Mouse (Mus musculus): ENCODE results near the gene Tbc1d22b. TPM values are rescaled to one million over a fixed set of nuclear protein-coding genes. Genes with fewer than 3 reads are reported as not detected.

Gene Tbc1d22b
- polyA plus RNA-seq, 1 experiment from 2014 or later: 10.3 TPM

- Histone ChIP-seq H3K27ac (replicated peaks) (no peak overlapping the region), H3K9ac (no peak overlapping the region), H3K4me3 (no peak overlapping the region), H3K27me3 (replicated peaks) (no peaks in the 10 kb centered on the region), H3K4me1 (no peaks in the 10 kb centered on the region; the same call in 1 of the 2 replicates), H3K4me2 (no peak overlapping the region), H3K36me3 (peaks cover 99% of the 10 kb centered on the region), H3K9me3 (no peaks in the 10 kb centered on the region)
- no peak for ATAC-seq (ENCODE audit: extremely low read depth, insufficient number of reproducible peaks, low FRiP score, low TSS enrichment)
- WGBS: 92% methylated on average over 9 of the region's 9 CpGs
These were observed 77.7 kb downstream of the Tbc1d22b start for GRCm38 (mm10) chr17:29627285-29627684.

GRCm38 (mm10) chr17:29628946-29629345 is 79.4 kb downstream of the Tbc1d22b start:
- H3K9ac ChIP-seq: no peak overlapping the region
- peaks cover 99% of the 10 kb centered on the region for H3K36me3 ChIP-seq
- no peak overlapping the region for H3K4me2 ChIP-seq
- H3K4me3 ChIP-seq: no peak overlapping the region
- 76% methylated on average over 5 of the region's 5 CpGs for whole genome bisulfite sequencing
- ATAC-seq (ENCODE audit: extremely low read depth, insufficient number of reproducible peaks, low FRiP score, low TSS enrichment): no peak
- no peaks in the 10 kb centered on the region; the same call in 1 of the 2 replicates for H3K4me1 ChIP-seq
- no peak overlapping the region for H3K27ac ChIP-seq (replicated peaks)
- H3K27me3 ChIP-seq (replicated peaks): no peaks in the 10 kb centered on the region
- no peaks in the 10 kb centered on the region for H3K9me3 ChIP-seq

- no peak for ATAC-seq (ENCODE audit: extremely low read depth, insufficient number of reproducible peaks, low FRiP score, low TSS enrichment)
- H3K36me3 ChIP-seq: peaks cover 99% of the 10 kb centered on the region
- no peaks in the 10 kb centered on the region for H3K9me3 ChIP-seq
- no peaks in the 10 kb centered on the region for H3K27me3 ChIP-seq (replicated peaks)
- H3K4me2 ChIP-seq: no peak overlapping the region
- no peak overlapping the region for H3K9ac ChIP-seq
- H3K4me1 ChIP-seq: no peaks in the 10 kb centered on the region; the same call in 1 of the 2 replicates
- no peak overlapping the region for H3K27ac ChIP-seq (replicated peaks)
- no peak overlapping the region for H3K4me3 ChIP-seq
- 54% methylated on average over 5 of the region's 5 CpGs for WGBS
These were observed 80.0 kb downstream of the Tbc1d22b start for GRCm38 (mm10) chr17:29629620-29630019.

- WGBS: 86% methylated on average over 11 of the region's 11 CpGs
- Histone ChIP-seq H3K9me3 (no peaks in the 10 kb centered on the region), H3K27me3 (replicated peaks) (no peaks in the 10 kb centered on the region), H3K27ac (replicated peaks) (no peak overlapping the region), H3K4me2 (no peak overlapping the region), H3K4me3 (no peak overlapping the region), H3K4me1 (peaks cover 9% of the 10 kb centered on the region), H3K36me3 (peaks cover 99% of the 10 kb centered on the region), H3K9ac (no peak overlapping the region)
- no peak for ATAC-seq (ENCODE audit: extremely low read depth, insufficient number of reproducible peaks, low FRiP score, low TSS enrichment)
These were observed 82.7 kb downstream of the Tbc1d22b start for GRCm38 (mm10) chr17:29632312-29632711.

- H3K36me3 ChIP-seq: peaks cover 99% of the 10 kb centered on the region
- 82% methylated on average over 8 of the region's 8 CpGs for WGBS
- no peak overlapping the region for H3K4me2 ChIP-seq
- H3K4me1 ChIP-seq: peaks cover 20% of the 10 kb centered on the region
- no peaks in the 10 kb centered on the region for H3K9me3 ChIP-seq
- H3K27ac ChIP-seq (replicated peaks): no peak overlapping the region
- no peak overlapping the region for H3K9ac ChIP-seq
- no peaks in the 10 kb centered on the region for H3K27me3 ChIP-seq (replicated peaks)
- no peak overlapping the region for H3K4me3 ChIP-seq
- ATAC-seq (ENCODE audit: extremely low read depth, insufficient number of reproducible peaks, low FRiP score, low TSS enrichment): no peak
These were observed 85.9 kb downstream of the Tbc1d22b start for GRCm38 (mm10) chr17:29635492-29635891.

GRCm38 (mm10) chr17:29636118-29636517 is 86.5 kb downstream of the Tbc1d22b start:
- no peak for ATAC-seq (ENCODE audit: extremely low read depth, insufficient number of reproducible peaks, low FRiP score, low TSS enrichment)
- Histone ChIP-seq H3K4me3 (no peak overlapping the region), H3K36me3 (peaks cover 99% of the 10 kb centered on the region), H3K4me1 (peaks cover 25% of the 10 kb centered on the region), H3K4me2 (no peak overlapping the region), H3K9me3 (no peaks in the 10 kb centered on the region), H3K9ac (no peak overlapping the region), H3K27me3 (replicated peaks) (no peaks in the 10 kb centered on the region), H3K27ac (replicated peaks) (no peak overlapping the region)
- 66% methylated on average over 5 of the region's 5 CpGs for WGBS

- Histone ChIP-seq H3K4me2 (no peak overlapping the region), H3K4me3 (no peak overlapping the region), H3K4me1 (peaks cover 26% of the 10 kb centered on the region), H3K9me3 (no peaks in the 10 kb centered on the region), H3K27me3 (replicated peaks) (no peaks in the 10 kb centered on the region), H3K27ac (replicated peaks) (no peak overlapping the region), H3K9ac (0 out of 2 replicates have a peak overlapping the region, but pooled peaks have one; percentile 33), H3K36me3 (peaks cover 99% of the 10 kb centered on the region)
- WGBS: 80% methylated on average over 4 of the region's 4 CpGs
- no peak for ATAC-seq (ENCODE audit: extremely low read depth, insufficient number of reproducible peaks, low FRiP score, low TSS enrichment)
These were observed 87.8 kb downstream of the Tbc1d22b start for GRCm38 (mm10) chr17:29637377-29637776.

- H3K27me3 ChIP-seq (replicated peaks): no peaks in the 10 kb centered on the region
- no peak for ATAC-seq (ENCODE audit: extremely low read depth, insufficient number of reproducible peaks, low FRiP score, low TSS enrichment)
These were observed 88.3 kb downstream of the Tbc1d22b start for GRCm38 (mm10) chr17:29637895-29638294.

GRCm38 (mm10) chr17:29640971-29641370 is 91.4 kb downstream of the Tbc1d22b start:
- 82% methylated on average over 11 of the region's 11 CpGs for WGBS
- Histone ChIP-seq H3K4me1 (peaks cover 37% of the 10 kb centered on the region), H3K9ac (no peak overlapping the region), H3K9me3 (no peaks in the 10 kb centered on the region), H3K4me2 (no peak overlapping the region), H3K36me3 (peaks cover 72% of the 10 kb centered on the region), H3K27ac (replicated peaks) (no peak overlapping the region), H3K27me3 (replicated peaks) (no peaks in the 10 kb centered on the region), H3K4me3 (no peak overlapping the region)
- no peak for ATAC-seq (ENCODE audit: extremely low read depth, insufficient number of reproducible peaks, low FRiP score, low TSS enrichment)

More at GRCm38 (mm10) chr17:29637895-29638294, 88.3 kb downstream of the Tbc1d22b start:
- WGBS: 66% methylated on average over 8 of the region's 8 CpGs
- H3K4me1 ChIP-seq: peaks cover 26% of the 10 kb centered on the region
- no peaks in the 10 kb centered on the region for H3K9me3 ChIP-seq
- no peak overlapping the region for H3K9ac ChIP-seq
- H3K36me3 ChIP-seq: peaks cover 98% of the 10 kb centered on the region
- H3K27ac ChIP-seq (replicated peaks): 0 out of 2 replicates have a peak overlapping the region, but pooled peaks have one; percentile 21
- H3K4me3 ChIP-seq: no peak overlapping the region
- H3K4me2 ChIP-seq: no peak overlapping the region

GRCm38 (mm10) chr17:29642219-29642618 is 92.6 kb downstream of the Tbc1d22b start:
- Histone ChIP-seq H3K4me1 (peaks cover 29% of the 10 kb centered on the region), H3K27ac (replicated peaks) (no peak overlapping the region), H3K9ac (no peak overlapping the region), H3K4me2 (no peak overlapping the region), H3K27me3 (replicated peaks) (no peaks in the 10 kb centered on the region), H3K36me3 (peaks cover 66% of the 10 kb centered on the region), H3K9me3 (0 out of 2 replicates have a peak, but pooled peaks cover 2% of the 10 kb centered on the region), H3K4me3 (no peak overlapping the region)
- ATAC-seq (ENCODE audit: extremely low read depth, insufficient number of reproducible peaks, low FRiP score, low TSS enrichment): no peak
- WGBS: 65% methylated on average over 3 of the region's 3 CpGs
